Mouse (Mus musculus): ENCODE results near the gene Dmrt3. TPM values are rescaled to one million over a fixed set of nuclear protein-coding genes. Genes with fewer than 3 reads are reported as not detected.

Gene Dmrt3
- polyA plus RNA-seq, 1 experiment from 2014 or later, result 0.32 TPM

DNA sequence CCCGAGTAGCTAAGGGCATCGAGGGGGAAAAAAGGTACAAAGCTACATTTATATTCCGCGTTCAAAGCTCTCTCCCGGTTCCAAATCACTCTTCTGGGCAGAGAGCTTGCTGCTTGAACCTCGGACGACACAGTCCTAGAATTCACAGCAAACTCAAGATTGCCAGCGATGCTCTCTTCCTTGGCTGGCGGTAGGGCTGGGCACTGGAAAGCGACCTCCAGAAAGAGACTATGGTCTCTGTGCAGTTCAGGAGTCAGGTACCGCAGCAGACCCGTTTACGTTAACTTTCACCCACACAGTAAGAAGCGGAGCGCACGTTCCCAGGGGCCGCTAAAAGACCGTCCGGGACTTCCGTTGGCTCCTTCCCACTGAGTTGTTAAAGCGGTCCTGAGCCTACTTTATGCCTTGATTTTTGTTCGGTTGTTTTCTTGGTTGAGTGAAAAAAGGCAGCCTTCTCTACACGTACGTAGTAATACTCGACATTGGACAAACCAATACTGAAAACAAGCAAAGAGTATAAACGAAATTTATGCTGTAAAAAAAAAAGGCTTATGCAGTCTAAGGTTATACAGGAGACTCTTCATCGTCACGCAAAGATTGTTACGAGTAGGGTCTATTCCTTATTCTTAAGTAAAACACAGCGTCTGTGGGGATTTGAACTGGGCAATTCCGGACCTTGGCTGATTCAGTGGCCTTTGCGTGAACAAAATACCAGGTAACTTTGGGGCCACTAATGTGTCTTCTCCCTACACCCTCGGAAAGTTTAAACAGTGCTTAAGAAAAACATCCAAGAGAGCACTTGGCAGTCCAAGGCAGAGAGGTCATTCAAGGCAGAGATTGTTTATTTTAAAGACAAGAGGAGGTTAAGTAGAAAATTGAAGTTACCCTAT, 895 bp upstream of the Dmrt3 start:
- Histone ChIP-seq H3K4me2 (no peak overlapping the region), H3K4me1 (replicated peaks) (peaks cover 23% of the 10 kb centered on the region), H3K36me3 (no peaks in the 10 kb centered on the region), H3K27me3 (peaks cover 98% of the 10 kb centered on the region), H3K9ac (no peak overlapping the region), H3K9me3 (no peaks in the 10 kb centered on the region), H3K27ac (no peak overlapping the region), H3K4me3 (no peak overlapping the region)
- under 1% methylated on average over 33 of the region's 33 CpGs for WGBS
- no peak for ATAC-seq (ENCODE audit: low FRiP score)

DNA sequence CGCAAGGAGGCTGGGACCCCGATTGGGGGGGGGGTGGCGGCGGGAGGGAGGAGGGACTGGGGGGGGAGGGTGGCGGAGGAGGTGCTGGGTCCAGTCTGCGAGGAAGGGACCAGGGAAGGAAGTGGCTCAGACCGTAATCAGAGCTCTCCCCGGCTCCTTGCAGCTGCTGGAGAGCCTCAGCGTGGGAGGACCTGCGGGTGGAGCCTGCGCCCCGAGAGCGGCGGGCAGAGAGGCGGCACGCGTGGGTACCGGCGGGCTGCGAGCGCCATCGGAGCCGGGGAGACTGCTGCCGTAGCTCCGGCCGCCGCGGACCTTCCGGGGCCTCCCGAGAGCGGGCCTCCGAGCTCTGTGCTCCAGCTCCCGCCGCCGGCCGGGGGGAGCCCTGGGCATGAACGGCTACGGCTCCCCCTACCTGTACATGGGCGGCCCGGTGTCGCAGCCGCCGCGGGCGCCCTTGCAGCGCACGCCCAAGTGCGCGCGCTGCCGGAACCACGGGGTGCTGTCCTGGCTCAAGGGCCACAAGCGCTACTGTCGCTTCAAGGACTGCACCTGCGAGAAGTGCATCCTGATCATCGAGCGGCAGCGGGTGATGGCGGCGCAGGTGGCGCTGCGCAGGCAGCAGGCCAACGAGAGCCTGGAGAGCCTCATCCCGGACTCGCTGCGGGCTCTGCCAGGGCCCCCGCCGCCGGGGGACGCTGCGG, 460 bp downstream of the Dmrt3 start:
- under 1% methylated on average over 61 of the region's 71 CpGs for WGBS
- peak overlapping the region; percentile 24; the same call in 1 of the 2 replicates for H3K9ac ChIP-seq
- ATAC-seq (ENCODE audit: low FRiP score), result no peak; the same call in 1 of the 2 replicates

DNA sequence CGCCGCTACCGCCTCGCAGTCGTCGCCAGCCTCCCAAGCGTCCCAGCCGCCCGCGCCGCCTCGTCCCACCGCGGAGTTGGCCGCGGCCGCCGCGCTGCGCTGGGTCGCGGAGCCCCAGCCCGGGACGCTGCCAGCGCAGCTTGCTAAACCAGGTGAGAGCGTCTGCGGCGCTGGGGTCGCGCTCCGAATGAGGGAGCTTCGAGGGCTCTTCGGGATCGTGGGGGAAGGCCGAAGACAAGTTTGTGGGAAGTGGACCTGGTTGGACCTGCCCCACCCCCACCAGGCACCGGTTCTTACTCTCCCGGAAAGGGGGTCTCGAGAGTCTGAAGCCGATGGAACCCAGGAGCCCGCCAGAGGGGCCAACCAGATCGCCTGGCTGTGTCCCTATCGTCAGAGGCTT, 1.0 kb downstream of the Dmrt3 start:
- H3K9ac ChIP-seq, result peak overlapping the region; percentile 24; the same call in 1 of the 2 replicates
- peak overlapping the region; percentile 47 for H3K4me2 ChIP-seq
- peaks cover 17% of the 10 kb centered on the region for H3K4me1 ChIP-seq (replicated peaks)
- peak overlapping the region; percentile 26 for H3K4me3 ChIP-seq
- no peak overlapping the region for H3K27ac ChIP-seq
- ATAC-seq (ENCODE audit: low FRiP score), result 0 out of 2 replicates have a peak, but pooled peaks have one; percentile 53
- no peaks in the 10 kb centered on the region for H3K9me3 ChIP-seq
- peaks cover 99% of the 10 kb centered on the region for H3K27me3 ChIP-seq
- no peaks in the 10 kb centered on the region for H3K36me3 ChIP-seq
- WGBS, result under 1% methylated on average over 39 of the region's 42 CpGs

More for the DNA sequence above, 460 bp downstream of the Dmrt3 start:
- Histone ChIP-seq H3K9me3 (no peaks in the 10 kb centered on the region), H3K4me2 (peak overlapping the region; percentile 47), H3K36me3 (no peaks in the 10 kb centered on the region), H3K4me1 (replicated peaks) (peaks cover 22% of the 10 kb centered on the region), H3K4me3 (peak overlapping the region; percentile 26), H3K27ac (no peak overlapping the region), H3K27me3 (peaks cover 99% of the 10 kb centered on the region)

- WGBS, result under 1% methylated on average over 16 of the region's 16 CpGs
- Histone ChIP-seq H3K4me1 (replicated peaks) (peaks cover 16% of the 10 kb centered on the region), H3K9me3 (no peaks in the 10 kb centered on the region), H3K27me3 (peaks cover 99% of the 10 kb centered on the region), H3K36me3 (no peaks in the 10 kb centered on the region), H3K4me2 (no peak overlapping the region), H3K27ac (no peak overlapping the region), H3K9ac (no peak overlapping the region), H3K4me3 (no peak overlapping the region)
- ATAC-seq (ENCODE audit: low FRiP score), result no peak
Measured at GRCm38 (mm10) chr19:25611876-25612805, 2.0 kb downstream of the Dmrt3 start.

GRCm38 (mm10) chr19:25612806-25613295, 2.8 kb downstream of the Dmrt3 start:
- no peak for ATAC-seq (ENCODE audit: low FRiP score)
- no peak overlapping the region for H3K4me3 ChIP-seq
- H3K9me3 ChIP-seq, result no peaks in the 10 kb centered on the region
- H3K27me3 ChIP-seq, result peaks cover 99% of the 10 kb centered on the region
- H3K36me3 ChIP-seq, result no peaks in the 10 kb centered on the region
- H3K9ac ChIP-seq, result no peak overlapping the region
- H3K27ac ChIP-seq, result no peak overlapping the region
- 1% methylated on average over 6 of the region's 6 CpGs for WGBS
- H3K4me1 ChIP-seq (replicated peaks), result peaks cover 16% of the 10 kb centered on the region
- no peak overlapping the region for H3K4me2 ChIP-seq

- H3K4me1 ChIP-seq (replicated peaks), result peaks cover 16% of the 10 kb centered on the region
- no peak overlapping the region for H3K27ac ChIP-seq
- ATAC-seq (ENCODE audit: low FRiP score), result no peak
- H3K27me3 ChIP-seq, result peaks cover 99% of the 10 kb centered on the region
- H3K36me3 ChIP-seq, result no peaks in the 10 kb centered on the region
- H3K4me2 ChIP-seq, result no peak overlapping the region
- H3K9me3 ChIP-seq, result no peaks in the 10 kb centered on the region
- H3K9ac ChIP-seq, result no peak overlapping the region
- H3K4me3 ChIP-seq, result no peak overlapping the region
- 5% methylated on average over 13 of the region's 13 CpGs for WGBS
Measured at GRCm38 (mm10) chr19:25613476-25614300, 3.6 kb downstream of the Dmrt3 start.

DNA sequence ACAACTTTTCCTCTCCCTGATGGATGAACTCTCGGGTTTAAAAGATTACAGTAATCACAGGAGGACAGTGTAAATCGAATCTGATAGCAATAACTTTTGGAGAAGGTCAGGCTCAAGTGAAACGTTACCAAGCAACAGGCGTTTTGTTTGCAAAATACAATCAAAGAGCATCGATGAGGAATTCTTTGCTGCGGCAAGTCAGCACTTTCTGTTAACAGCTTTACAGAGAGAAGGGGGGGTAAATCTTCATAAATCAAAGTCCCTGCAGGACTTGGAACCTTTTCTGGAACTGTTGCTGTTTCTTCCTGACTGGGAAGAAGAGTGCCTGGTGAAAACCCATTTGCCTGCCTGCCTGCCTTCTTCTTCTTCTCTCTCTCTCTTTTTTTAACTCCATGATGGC, 5.8 kb downstream of the Dmrt3 start:
- Histone ChIP-seq H3K9me3 (no peaks in the 10 kb centered on the region), H3K9ac (no peak overlapping the region), H3K4me2 (no peak overlapping the region), H3K4me3 (no peak overlapping the region), H3K36me3 (no peaks in the 10 kb centered on the region), H3K27ac (no peak overlapping the region), H3K4me1 (replicated peaks) (peaks cover 5% of the 10 kb centered on the region), H3K27me3 (peaks cover 99% of the 10 kb centered on the region)
- no peak for ATAC-seq (ENCODE audit: low FRiP score)
- WGBS, result 25% methylated on average over 6 of the region's 6 CpGs

DNA sequence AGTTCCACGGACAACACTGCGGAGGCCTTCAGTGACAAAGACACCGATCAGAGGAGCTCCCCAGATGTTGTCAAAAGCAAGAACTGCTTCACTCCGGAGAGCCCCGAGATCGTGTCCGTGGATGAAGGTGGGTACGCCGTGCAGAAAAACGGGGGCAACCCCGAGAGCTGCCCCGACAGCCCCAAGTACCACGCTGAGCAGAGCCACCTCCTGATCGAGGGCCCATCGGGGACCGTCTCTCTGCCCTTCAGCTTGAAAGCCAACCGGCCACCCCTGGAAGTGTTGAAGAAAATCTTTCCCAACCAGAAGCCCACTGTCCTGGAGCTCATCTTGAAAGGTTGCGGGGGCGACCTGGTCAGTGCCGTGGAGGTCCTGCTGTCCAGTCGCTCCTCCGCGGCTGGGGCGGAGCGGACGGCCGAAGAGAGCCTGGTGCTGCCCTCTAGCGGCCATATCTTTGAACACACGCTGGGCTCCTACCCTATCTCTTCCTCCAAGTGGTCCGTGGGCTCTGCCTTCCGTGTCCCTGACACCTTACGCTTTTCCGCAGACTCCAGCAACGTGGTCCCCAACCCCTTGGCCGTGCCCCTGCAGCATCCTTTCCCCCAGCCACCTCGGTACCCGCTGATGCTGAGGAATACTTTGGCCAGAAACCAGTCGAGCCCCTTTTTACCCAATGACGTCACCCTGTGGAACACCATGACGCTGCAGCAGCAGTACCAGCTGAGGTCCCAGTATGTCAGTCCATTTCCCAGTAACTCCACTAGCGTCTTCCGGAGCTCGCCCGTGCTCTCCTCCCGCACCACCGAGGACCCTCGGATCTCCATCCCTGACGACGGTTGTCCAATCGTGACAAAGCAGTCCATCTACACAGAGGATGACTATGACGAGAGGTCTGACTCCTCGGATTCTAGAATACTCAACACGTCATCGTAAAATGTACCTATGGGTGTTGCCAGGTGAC, 12.5 kb downstream of the Dmrt3 start:
- peak; percentile 74 for ATAC-seq (ENCODE audit: low FRiP score)
- H3K4me1 ChIP-seq (replicated peaks), result 0 out of 2 replicates have a peak, but pooled peaks cover 7% of the 10 kb centered on the region
- peak overlapping the region; percentile 27 for H3K4me3 ChIP-seq
- H3K27me3 ChIP-seq, result peaks cover 93% of the 10 kb centered on the region
- H3K27ac ChIP-seq, result no peak overlapping the region
- peak overlapping the region; percentile 51 for H3K4me2 ChIP-seq
- no peaks in the 10 kb centered on the region; the same call in 1 of the 2 replicates for H3K9me3 ChIP-seq
- 30% methylated on average over 54 of the region's 54 CpGs for WGBS
- H3K36me3 ChIP-seq, result no peaks in the 10 kb centered on the region
- H3K9ac ChIP-seq, result peak overlapping the region; percentile 39; the same call in 1 of the 2 replicates

DNA sequence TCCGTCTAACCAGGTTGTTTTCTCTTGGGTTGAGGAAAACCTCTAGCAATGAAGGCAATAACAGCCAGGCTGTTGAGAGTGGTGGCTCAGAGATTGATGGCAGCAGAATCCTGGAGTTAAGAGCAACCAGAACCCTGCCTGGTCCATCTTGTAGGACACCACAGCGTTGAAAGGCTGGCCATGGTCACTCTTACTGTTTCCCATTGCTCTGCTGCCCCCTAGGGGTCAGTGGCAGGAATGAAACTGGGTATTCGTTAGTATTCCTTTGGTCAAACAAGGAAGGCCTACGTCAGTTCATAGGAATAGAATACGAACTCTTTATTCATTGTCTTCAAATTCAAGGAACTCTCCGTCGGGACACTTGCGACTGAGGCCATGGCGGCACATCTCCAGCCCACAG, 18.4 kb downstream of the Dmrt3 start:
- no peaks in the 10 kb centered on the region for H3K4me1 ChIP-seq (replicated peaks)

DNA sequence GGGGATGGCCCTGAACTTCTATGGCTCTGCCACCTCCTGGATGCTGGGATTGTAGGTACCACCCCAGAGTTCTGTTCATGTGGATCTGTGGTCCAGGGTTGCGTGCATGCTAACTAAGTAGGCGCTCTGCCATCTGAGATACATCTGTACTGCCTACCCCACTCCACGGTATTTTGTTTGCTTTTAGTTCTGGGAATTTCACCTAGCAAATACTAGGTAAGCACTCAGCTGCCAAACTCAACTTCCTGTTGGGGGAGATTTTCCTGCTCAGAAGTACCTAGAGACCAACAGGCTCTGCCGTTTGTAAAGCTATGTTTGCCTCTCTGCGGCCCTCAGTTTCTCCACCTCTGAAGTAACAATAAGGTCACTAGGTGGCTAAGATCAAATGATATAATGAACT, 25.0 kb downstream of the Dmrt3 start:
- Histone ChIP-seq H3K36me3 (no peaks in the 10 kb centered on the region), H3K4me1 (replicated peaks) (0 out of 2 replicates have a peak, but pooled peaks cover 4% of the 10 kb centered on the region), H3K9ac (no peak overlapping the region), H3K4me3 (no peak overlapping the region), H3K4me2 (peak overlapping the region; percentile 57; the same call in 1 of the 2 replicates), H3K27ac (no peak overlapping the region), H3K27me3 (peaks cover 4% of the 10 kb centered on the region; the same call in 1 of the 2 replicates), H3K9me3 (no peaks in the 10 kb centered on the region)
- ATAC-seq (ENCODE audit: low FRiP score), result no peak
- WGBS, result 87% methylated on average over 5 of the region's 5 CpGs

More for the DNA sequence above, 18.4 kb downstream of the Dmrt3 start:
- H3K36me3 ChIP-seq, result no peaks in the 10 kb centered on the region
- no peak overlapping the region for H3K27ac ChIP-seq
- H3K27me3 ChIP-seq, result peaks cover 62% of the 10 kb centered on the region
- no peak overlapping the region for H3K9ac ChIP-seq
- H3K4me2 ChIP-seq, result no peak overlapping the region
- H3K4me3 ChIP-seq, result no peak overlapping the region
- H3K9me3 ChIP-seq, result no peaks in the 10 kb centered on the region
- WGBS, result 10% methylated on average over 9 of the region's 9 CpGs
- no peak for ATAC-seq (ENCODE audit: low FRiP score)

All from hindbrain, embryonic 13.5 days (tissue).